Mouse (Mus musculus) thymus, adult 18-20 months (tissue): ENCODE measurements around the gene Rpl3l.
"Not testable (repeated sequence)": the region's sequence is repeated elsewhere in the genome, so short reads cannot be mapped to it uniquely, and the experiment has no call there.

Source experiments
- DNase-seq, 2 experiments: peaks; one replicate each; pipeline ENCODE4 v3.0.0; 2022; ENCODE audit warnings: mixed read lengths in 2 of 2

The Rpl3l gene

DNA sequence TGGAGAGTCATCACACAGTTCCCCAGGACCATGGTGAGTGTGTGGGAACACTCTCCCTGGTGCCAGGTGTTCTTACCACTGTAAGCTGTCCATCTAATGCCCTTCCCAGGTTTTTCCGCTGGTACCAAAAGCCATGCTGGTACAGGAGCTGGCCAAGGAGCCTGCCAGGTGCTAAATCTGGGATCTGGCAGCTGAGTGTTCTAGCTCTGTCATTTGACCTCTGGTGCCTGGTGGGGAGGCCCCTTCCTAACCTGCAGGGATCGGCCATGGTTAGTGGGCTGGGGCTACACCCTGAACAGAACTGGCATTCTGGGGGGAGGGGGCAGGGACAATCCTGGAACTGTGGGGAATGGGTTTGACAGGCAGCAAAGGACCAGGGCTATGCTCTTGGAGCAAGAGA is at the start of gene Rpl3l:
Gene Rpl3l (plus strand): TSS at position 203 of the 400 bp plus-strand sequence.
- no peak for DNase-seq

GRCm38 (mm10) chr17:24686514-24686913 is 41.1 kb upstream of the Rpl3l start:
- peak in 1 of 2 experiments; percentile 31 for DNase-seq

DNA sequence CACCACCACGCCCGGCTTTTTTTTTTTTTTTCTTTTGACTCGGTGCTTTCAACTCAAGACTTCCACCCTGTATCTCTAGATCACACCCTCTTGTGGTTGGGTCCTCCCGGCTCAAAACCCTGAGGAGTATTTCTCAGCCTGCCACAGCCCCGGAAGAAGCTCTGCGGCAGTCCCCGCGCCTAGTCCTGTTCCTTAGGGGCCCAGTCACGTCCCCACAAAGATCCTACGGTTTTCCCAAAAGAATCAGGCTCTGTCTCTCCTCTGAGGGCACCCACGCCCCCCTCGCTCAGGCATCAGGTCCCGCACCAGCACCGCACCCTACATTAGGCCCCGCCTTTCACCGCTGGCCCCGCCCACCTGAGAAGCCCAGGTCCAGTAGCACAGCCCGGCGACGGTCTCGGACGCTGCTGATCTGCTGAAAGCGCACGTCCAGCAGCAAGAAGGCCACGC is 40.4 kb upstream of the Rpl3l start:
- DNase-seq, result peak; percentile 41 to 64

DNA sequence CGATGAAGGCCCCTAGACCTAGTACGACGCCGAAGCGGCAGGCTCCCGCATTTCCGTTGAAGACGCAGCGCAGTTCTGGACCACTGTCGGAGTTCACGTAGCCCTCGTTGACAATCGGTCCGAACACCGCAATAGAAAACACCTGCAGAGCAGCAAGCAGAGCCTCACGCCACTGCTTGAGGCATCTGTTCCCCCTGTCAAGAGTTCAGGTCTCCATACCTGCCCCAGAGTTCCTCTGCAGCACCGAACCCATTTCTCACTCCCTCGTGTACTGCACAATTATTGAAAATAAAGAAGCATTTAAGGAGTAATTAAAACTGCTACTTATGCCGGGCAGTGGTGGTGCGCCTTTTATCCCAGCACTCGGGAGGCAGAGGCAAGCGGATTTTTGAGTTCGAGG is 40.0 kb upstream of the Rpl3l start:
- no peak for DNase-seq

DNA sequence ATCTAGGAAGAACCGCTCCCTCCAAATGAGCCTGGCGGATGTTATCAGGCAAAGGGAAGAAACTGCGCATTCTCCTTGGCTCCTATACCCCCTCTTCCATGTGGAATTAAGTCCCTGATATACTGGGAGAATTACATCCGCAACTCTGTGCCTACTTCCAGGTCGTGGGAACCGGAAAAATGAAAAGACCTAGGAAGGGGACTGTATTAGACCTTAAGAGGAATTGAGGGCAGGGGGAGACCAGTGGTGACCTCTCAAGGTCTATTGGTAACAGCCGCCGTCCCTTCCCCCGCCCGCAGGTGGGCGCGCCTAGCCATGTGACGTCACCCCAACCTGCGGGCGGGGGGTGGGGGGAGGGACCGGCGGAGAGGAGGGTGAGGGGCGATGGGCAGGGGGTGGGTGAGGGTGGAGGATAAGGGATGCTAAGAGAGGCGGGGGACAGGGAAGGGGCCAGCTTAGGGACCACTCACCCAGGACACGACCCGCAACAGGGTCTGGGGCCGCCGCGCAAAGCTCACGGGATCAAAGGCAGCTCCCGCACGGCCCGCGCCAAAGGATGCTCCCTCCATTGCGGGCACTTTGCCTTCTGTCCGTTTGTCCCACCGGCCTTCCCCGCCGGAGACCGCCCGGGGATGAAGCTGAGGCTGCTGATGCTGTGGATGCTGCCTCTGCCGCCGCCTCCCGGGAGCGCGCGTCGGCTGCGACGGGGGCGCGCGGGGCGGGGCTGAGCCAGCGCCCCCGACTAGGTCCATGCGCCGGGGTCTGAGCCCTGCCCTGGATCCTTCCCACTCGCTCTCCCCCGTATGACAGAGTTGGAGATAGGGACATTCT is 38.2 kb upstream of the Rpl3l start, which contains the start of gene Syngr3:
Gene Syngr3 (minus strand): TSS at position 705 of the 831 bp plus-strand sequence.
- peak in 1 of 2 experiments; percentile 4 for DNase-seq

- no peak for DNase-seq
Measured at GRCm38 (mm10) chr17:24692385-24692784, 35.2 kb upstream of the Rpl3l start.

GRCm38 (mm10) chr17:24695326-24696010 is 32.2 kb upstream of the Rpl3l start:
- DNase-seq, result no peak

- DNase-seq, result peak; percentile 75 to 77
Measured at GRCm38 (mm10) chr17:24696011-24696697, 31.5 kb upstream of the Rpl3l start, which contains the start of the genes Gfer and Noxo1. Gene Gfer (minus strand): TSS chr17:24696156. Gene Noxo1 (plus strand): TSS chr17:24696234.

DNA sequence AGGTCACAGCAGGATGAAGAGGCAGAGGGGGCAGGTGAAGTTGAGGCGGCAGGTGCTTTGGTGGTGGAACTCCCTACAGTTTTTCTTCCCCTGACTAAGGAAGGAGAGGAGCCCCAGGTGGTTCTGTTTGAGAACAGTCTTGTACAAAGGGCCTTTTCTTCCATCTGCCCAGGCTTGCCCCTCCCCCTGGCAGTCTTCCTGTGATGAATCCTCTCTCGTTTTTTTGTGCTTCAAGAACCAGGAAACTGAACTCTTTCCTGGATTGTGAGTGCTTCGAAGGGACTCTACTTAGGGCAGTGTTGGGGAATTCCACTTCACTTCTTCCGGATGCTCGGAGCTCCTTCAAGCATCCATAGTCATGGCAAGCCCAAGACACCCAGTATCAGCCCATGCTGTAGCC is 29.6 kb upstream of the Rpl3l start:
- DNase-seq, result peak in 1 of 2 experiments; percentile 23

- peak in 1 of 2 experiments; percentile 2 for DNase-seq
Measured at GRCm38 (mm10) chr17:24698715-24699114, 28.9 kb upstream of the Rpl3l start.

GRCm38 (mm10) chr17:24699473-24699872 is 28.1 kb upstream of the Rpl3l start:
- DNase-seq, result peak in 1 of 2 experiments; percentile 3

DNA sequence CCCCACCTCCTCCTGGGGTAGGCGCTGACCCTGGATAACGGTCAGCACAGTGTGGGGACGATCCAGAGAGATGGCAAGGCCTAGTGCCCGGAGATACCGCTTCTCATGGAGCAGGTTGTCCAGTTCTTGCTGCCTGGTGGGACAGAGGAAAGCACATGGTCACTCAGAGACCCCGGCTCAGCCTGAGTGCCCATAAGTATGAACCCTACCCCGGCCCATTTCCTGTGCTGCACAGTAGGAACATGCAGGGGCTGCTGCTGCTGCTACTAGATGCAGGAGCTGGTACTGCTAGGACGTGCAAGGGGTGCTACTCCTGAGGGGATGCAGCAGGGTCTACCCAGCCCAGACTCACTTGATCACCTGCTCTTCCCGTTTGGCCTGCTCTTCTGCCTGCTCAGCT is 26.4 kb upstream of the Rpl3l start:
- DNase-seq, result no peak

GRCm38 (mm10) chr17:24705821-24706220 is 21.8 kb upstream of the Rpl3l start:
- no peak for DNase-seq

DNA sequence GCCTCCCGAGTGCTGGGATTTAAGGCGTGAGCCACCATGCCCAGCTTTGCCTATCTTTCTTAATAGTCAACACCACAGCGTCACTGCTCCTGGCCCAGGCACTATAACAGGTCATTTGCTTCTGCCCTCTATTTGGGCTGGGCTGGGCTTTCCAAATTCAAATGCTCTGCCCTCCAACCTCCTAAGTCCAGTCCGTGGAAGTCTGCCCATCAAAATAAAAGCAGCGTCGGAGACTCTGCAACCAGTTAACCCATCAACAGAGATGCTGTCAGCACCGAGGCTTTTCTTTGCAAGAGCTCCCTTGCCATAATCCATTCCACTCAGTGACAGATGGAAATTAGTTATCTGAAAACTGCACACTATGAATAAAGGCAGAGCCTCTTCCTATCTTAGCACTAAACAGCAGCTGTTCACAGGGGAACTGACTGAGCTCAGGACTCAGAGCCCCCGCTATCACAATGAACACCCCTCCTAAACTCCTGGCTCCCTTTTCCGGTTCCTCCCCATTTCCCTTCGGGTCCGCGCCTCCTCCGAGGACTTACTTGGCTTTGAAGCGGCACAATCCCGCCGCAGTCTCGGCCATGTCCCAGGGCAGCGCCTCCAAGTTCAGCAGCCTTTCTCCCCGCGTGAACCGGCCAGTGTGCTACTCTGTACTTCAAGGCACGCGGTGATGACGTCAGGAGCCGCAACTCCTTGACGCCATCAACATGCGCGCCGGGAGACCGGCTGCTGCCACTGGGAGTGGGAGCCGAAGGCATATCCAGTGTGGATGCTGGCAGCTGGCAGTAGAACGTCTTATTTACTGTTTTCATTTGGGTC is 20.4 kb upstream of the Rpl3l start, which contains the start of gene Tbl3:
Gene Tbl3 (minus strand): TSS at position 679 of the 819 bp plus-strand sequence.
- DNase-seq, result peak; percentile 77 to 84

- no peak for DNase-seq
Measured at GRCm38 (mm10) chr17:24707801-24708425, 19.7 kb upstream of the Rpl3l start.

DNA sequence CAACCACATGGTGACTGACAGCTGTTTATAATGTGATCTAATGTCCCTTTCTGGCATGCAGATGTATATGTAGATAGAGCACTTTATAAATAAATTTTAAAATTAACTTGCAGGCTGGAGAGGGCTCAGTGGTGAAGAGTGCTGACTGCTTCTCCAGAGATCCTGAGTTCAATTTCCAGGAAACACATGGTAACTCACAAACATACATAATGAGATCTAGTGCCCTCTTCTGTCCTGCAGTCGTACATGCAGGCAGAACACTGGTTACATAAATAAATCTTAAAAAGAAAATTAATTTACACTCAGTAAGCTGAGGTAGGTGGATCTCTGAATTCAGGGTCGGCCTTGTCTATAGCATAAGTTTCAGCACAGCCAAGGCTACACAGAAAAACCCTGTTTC is 19.0 kb upstream of the Rpl3l start:
- DNase-seq, result no peak

- DNase-seq, result no peak
Measured at GRCm38 (mm10) chr17:24715556-24715955, 12.1 kb upstream of the Rpl3l start.

DNA sequence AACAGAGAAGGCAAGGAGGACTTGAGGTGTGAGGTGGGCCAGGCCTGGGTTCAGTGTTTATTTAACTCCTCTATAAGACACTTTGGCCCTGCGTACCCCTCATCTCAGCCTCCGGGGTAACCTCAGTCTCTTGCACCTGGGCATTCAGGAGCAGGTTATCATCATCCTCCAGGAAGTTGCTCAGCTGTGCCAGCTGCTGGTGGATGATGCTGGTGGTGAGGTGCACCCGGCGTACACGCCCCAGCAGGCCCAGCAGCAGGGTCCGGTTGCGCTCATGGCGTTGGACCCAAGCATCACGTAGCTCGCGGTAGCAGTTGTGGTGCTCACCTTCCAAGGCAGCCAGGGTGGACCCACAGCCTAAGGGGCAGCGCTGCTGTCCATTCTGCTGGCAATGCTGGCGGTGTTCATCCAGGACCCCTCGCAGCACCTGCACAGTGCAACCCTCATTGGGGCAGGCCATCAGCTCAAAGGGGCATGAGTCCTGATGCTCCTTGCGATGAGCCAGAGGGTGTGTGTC is 11.4 kb upstream of the Rpl3l start:
- no peak for DNase-seq

DNA sequence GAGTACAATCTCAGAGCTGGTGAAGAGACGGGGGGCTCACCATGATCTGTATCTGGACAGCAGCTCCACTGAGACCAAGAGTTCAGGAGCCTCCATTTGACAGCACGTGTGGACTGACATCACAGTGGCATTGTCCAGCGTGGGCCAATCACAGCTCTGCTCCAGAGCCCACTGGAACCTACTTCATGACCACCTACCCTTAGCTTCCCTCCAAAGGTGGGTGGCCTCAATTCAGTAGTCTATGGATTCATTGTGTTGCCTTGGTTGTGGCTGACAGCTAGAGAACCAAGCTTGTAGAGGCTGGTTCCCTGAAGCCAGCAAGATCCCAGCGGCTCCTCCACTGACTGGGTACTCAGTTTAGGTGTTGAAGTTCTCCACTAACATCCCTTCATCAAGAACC is 9.7 kb upstream of the Rpl3l start, which contains the start of the genes Rnf151 and Rps2:
Gene Rnf151 (minus strand): TSS at position 121 of the 400 bp plus-strand sequence.
Gene Rps2 (plus strand): TSS at position 174 of the 400 bp plus-strand sequence.
- DNase-seq, result no peak

DNA sequence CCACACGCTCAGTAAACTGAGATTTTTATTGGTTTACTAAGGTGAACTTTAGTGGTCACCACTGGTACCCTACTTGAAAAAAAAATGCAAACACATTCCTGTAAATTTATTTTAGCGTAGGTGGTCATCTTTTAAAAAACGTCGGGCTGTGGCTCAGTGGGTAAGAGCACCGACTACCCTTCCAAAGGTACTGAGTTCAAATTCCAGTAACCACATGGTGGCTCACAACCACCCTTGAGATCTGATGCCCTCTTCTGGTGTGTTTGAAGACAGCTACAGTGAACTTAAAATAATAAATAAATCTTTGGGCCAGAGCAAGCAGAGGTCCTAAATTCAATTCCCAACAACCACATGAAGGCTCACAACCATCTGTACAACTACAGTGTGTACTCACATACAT is 8.7 kb upstream of the Rpl3l start:
- not testable (repeated sequence) for DNase-seq
